Mouse (Mus musculus) monocyte, adult 2 months (primary cell): ENCODE results near the gene Prlr.

Experiments
- DNase-seq, 2 experiments: peaks; one replicate each; pipeline ENCODE4 v3.0.0; 2022; ENCODE audit warnings: low spot score in 2 of 2, low read depth in 1 of 2

Prlr gene

GRCm38 (mm10) chr15:10177083-10177482 is at the start of gene Prlr:
TSS of gene Prlr (plus strand) at chr15:10177238.
- no peak for DNase-seq

GRCm38 (mm10) chr15:10133781-10134180 is 43.3 kb upstream of the Prlr start:
- DNase-seq, result no peak

DNA sequence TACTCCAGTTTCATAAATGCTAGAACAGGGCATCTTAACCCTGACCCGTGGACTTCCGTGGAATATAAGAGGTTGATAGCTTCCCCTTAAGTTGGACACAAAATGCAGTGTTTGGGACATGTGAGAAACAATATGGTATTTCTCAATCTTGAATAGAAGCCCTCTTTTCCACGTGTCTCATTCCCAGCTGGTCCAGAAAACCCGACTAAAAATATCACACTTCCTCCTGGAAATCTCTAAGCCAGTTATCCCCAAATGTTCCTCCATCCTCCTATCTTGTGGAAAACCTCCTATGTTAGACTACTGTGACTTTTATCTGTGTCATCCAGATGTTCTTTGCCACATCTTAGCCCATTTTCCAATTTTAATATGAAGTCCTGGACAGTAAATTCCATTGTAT is 42.1 kb upstream of the Prlr start:
- no peak for DNase-seq

- no peak for DNase-seq
Observed at GRCm38 (mm10) chr15:10144520-10144919, 32.5 kb upstream of the Prlr start.

GRCm38 (mm10) chr15:10148196-10148595 is 28.8 kb upstream of the Prlr start:
- DNase-seq, result no peak

- DNase-seq, result no peak
Observed at GRCm38 (mm10) chr15:10160663-10161062, 16.4 kb upstream of the Prlr start.

GRCm38 (mm10) chr15:10175078-10175477 is 2.0 kb upstream of the Prlr start:
- DNase-seq, result no peak

DNA sequence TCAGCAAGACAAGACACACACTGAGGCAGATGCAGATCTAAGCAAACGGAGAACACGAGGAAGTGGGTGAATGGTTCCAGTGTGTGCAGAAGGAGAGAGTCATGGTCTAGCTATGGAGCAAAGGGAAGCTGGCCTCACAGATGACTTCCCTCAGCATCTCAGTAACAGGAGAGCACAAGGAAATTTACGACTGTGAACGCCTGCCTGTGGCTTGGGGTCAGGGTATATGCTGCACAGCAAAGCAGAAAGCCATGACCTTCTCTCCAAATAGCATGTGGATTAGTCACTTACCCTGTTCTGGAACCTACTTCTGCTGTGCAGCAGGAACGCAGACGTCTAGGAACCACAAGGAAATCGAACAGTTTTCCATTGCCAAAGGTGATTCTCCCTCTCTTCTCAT is 1.4 kb upstream of the Prlr start:
- DNase-seq, result no peak

GRCm38 (mm10) chr15:10177519-10178130 is 587 bp downstream of the Prlr start:
- DNase-seq, result no peak

- no peak for DNase-seq
Observed at GRCm38 (mm10) chr15:10178131-10178566, 1.1 kb downstream of the Prlr start.

GRCm38 (mm10) chr15:10180694-10181093 is 3.7 kb downstream of the Prlr start:
- no peak for DNase-seq

DNA sequence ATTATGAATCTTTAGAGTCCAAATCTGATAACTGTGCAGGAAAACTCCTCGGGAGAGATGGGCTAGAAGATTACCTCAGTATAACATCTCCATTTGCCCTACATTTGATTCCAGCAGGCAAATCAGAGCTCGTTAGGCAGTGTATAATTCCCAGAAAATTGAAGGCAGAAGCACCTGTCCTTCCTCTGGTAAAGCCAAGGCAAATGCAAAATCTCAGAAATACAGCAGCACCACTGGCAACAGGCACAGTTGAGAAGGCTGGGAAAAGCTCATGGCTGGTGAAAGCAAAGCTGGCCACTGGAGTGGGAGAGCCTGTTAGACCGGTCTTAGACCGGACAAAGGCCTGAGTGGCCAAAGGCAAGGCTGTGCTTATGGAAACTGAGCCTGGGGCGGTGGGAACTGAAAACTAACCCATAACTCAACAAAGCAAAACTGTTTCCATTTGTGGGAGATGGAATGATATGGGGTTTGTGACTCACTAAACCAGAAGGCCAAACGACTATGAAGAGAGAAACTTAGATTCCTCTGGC is 15.1 kb downstream of the Prlr start:
- DNase-seq, result no peak

DNA sequence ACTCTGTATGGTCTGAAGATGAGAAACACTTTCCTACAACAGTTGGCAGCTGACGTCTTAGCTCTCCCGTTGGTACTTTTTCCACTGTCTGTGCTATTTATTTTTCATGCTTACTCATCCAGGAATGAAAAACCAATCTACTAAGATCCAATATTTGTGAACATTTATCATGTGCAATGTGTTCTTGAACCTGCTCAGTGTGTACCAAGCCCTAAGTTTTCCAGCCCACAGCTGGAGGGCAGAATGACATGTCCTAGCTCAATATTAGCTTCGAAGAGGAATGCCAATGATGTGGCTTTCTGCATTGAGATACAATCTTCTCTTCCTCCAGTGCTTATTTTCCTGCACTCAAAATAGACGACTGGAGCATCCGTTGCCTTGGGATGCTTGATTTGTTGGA is 24.0 kb downstream of the Prlr start:
- DNase-seq, result no peak

DNA sequence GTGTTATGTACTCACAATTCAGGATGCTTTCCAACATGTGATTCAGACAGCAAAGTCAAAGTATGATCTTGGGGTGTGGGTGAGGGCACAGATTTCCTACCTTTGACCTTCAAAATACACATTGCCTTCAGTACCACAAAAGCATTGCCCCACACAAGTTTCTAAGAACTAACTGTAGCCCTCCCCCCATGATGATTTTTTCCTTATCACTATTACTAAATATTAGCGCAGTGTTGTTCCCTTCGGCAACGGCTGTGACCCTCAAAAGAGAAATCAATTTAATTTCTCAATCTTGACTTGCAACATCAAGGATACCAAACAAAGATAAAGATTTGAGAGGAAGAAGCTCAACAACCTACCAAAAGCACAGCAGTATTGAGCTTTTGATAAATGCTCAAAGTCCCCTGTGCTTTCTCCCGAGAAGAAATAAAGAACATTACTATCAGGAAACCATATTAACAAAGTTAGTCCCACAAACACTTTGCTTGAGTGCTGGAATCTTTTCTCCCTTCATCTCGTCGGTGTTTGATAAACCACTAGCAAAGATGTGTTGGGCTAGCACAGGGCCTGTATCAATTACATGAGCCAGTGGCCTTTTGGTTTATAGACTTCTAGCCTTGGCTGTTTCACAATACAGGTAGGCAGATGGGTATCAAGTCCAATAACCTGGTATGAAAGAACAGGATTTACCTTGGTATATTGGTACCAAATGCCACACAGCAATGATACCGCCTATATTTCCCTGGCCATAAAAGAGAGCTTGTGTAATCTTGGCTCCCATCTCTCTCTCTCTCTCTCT is 25.7 kb downstream of the Prlr start:
- no peak for DNase-seq

DNA sequence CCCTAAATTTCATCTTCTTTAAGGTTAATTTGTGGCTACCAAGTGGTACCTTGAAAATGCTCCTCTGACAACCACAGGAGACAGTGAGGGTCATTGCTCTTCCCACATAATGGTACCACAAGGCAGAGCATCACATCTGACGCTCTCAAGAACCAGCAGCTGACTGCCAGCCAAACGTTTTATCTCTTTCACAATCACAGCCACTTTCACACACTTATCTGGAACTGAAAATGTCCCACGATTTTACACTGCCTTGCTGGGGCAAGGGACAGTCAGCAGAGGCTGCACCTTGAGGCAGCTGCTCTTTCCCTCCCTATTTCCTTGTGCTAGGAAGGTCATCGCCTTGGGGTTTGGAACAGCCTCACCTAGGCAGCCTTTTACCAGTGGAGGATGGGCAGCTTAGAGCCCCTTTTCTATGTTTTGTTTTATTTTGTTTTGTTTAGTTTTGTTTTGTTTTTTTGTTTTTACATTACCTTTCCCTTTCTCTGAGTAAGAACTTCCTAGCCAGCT is 33.3 kb downstream of the Prlr start:
- no peak for DNase-seq

DNA sequence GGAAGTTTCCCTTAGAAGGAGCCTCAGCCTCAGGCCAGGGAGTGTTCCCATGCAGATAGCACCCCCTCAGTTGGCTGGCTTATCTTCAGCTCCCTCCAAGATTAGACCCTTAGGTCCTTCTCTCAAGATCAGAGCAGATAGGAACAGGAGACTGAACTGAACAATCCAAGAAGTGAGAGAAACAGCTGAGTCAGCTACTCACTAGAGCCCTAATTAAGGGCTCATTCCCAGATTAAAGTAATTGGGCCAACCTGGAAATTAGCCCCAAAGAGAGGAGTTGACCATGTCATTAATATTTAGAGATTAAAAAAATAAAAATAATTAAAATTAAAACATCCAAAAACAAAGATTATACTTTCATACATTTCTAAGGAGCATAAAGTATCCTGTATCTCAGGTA is 35.0 kb downstream of the Prlr start:
- DNase-seq, result no peak

DNA sequence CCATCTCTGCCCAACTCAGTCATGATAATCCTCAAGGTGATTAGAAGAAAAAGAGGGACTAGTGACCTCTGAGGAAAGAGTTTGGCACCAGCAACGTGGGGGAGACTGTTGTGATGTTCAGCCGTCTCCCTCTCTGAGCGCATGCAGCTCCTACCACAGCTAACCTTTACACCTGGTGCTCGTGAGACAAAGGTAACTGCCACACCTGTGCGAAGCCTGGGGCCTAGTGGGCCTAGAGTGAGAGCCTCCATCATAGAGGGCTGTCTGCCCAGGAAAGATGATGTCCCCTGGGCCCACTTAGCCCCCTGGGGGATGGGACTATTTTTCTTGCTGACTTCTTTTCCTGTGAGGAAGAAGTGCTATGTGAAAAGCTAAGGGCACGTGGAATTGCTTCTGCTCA is 36.2 kb downstream of the Prlr start:
- DNase-seq, result no peak

- DNase-seq, result no peak
Observed at GRCm38 (mm10) chr15:10213710-10214109, 36.7 kb downstream of the Prlr start.

DNA sequence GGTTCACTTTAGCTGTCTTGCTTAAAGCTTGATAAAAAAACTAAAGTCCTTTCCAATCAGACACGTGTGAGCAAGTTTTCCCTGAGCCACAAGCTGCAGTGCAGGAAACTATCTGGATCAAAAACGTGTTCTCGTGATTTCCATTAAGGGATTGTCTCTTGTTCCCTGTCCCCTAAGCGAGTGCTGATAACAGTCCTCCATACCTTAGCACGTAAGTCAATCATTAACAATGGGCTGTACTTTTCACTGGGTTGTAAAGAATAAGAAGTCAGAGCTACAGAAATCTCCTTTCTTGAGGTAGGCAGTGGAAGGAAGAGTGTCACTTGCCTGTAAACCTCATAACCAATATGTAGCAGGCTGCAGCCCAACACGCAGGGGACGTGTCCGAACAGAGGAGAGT is 38.7 kb downstream of the Prlr start:
- DNase-seq, result no peak

DNA sequence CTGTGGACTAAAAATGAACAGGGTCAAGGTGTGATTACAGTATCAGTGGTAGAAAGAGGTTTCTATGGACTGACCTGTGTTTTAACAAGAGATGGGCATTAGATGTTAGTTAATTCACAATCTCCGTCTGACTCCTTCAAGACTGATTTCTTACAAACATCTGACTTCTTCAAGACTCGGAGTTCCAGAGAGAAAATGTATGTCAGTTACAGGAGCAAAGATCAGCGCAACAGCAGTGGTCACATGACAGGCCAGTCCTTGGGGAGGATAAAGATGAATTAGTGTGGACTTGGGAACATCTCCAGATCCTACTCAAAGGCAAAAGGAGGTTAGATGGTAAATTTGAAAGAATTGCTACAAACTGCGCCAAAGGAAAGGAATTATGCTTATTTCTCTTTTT is 39.2 kb downstream of the Prlr start:
- no peak for DNase-seq

- no peak for DNase-seq
Observed at GRCm38 (mm10) chr15:10223614-10224155, 46.6 kb downstream of the Prlr start.

DNA sequence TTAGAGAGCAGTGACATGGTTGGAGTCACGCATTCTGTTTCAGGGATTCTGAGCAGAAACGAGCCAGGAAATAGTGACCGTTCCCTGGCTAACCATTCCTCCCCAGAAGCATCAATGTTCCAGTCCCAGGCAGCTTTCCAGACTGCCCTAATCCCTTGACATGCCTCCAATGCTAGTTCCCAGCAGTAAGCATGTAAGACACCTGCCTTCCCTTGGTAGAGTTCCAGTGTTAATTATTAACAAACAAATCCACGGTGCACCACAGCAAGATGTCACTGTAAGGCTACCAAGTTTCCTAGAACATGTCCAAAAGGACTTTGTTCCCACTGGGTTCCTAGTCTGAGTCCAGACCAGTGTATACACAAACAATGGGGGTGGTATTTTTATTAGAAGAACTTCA is 48.7 kb downstream of the Prlr start:
- no peak for DNase-seq
